Mouse (Mus musculus): ENCODE measurements around the gene Mrps18c. TPM values are rescaled to one million over a fixed set of nuclear protein-coding genes. Genes with fewer than 3 reads are reported as not detected.

Gene Mrps18c
- polyA plus RNA-seq (2016; fragmentation: Nextera tagmentation; extraction: Ambion mirVana) = 187 and 204 TPM in 2 replicates

GRCm38 (mm10) chr5:100798165-100798860, at the start of gene Mrps18c, which contains the start of gene Helq:
Mrps18c (plus strand) TSS chr5:100798627.
Helq (minus strand) TSS chr5:100798598.
- WGBS = under 1% methylated on average over 67 of the region's 67 CpGs
- Histone ChIP-seq H3K27ac (no peak within 1 kb of the TSS), H3K9me3 (no peaks in the 10 kb centered on the region), H3K27me3 (no peaks in the 10 kb centered on the region), H3K4me1 (replicated peaks) (peaks cover 11% of the 10 kb centered on the region), H3K4me2 (peak within 1 kb of the TSS; percentile 93), H3K36me3 (peaks cover 49% of the 10 kb centered on the region), H3K4me3 (replicated peaks) (peak within 1 kb of the TSS; percentile 76), H3K9ac (replicated peaks) (peak within 1 kb of the TSS; percentile 78)
- ATAC-seq (ENCODE audit: insufficient number of reproducible peaks, insufficient read depth, low FRiP score, low TSS enrichment, low read depth) = peak; percentile 96

GRCm38 (mm10) chr5:100750617-100751255, 47.7 kb upstream of the Mrps18c start:
- ATAC-seq (ENCODE audit: insufficient number of reproducible peaks, insufficient read depth, low FRiP score, low TSS enrichment, low read depth) = no peak
- Histone ChIP-seq H3K4me1 (replicated peaks) (no peaks in the 10 kb centered on the region), H3K27ac (no peak overlapping the region), H3K36me3 (no peaks in the 10 kb centered on the region), H3K4me2 (no peak overlapping the region), H3K9ac (replicated peaks) (no peak overlapping the region), H3K27me3 (no peaks in the 10 kb centered on the region), H3K4me3 (replicated peaks) (no peak overlapping the region), H3K9me3 (no peaks in the 10 kb centered on the region)
- 82% methylated on average over 10 of the region's 10 CpGs for WGBS

DNA sequence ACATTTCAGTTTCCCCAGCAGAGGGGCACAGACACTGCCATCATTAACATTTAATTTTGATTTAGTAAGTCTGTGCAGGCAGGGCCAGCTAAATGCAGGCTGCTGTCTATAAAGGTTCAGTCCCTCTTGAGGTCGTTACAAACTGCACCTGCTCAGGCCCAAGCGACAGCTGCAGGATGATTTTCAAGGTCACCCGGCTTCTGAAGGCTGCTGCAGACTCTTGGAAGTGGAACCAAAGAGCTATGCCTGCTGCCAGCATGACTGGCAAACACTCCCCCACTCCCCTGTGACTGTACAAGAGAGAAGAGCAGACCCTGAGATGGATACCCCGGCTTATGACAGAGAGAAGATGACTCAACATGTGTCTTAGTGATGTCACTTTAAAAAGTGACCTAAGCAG, 46.8 kb upstream of the Mrps18c start:
- H3K27ac ChIP-seq = no peak overlapping the region
- WGBS = 55% methylated on average over 4 of the region's 4 CpGs
- ATAC-seq (ENCODE audit: insufficient number of reproducible peaks, insufficient read depth, low FRiP score, low TSS enrichment, low read depth) = no peak
- no peak overlapping the region for H3K4me3 ChIP-seq (replicated peaks)
- H3K4me2 ChIP-seq = no peak overlapping the region
- no peaks in the 10 kb centered on the region for H3K4me1 ChIP-seq (replicated peaks)
- H3K36me3 ChIP-seq = no peaks in the 10 kb centered on the region
- H3K9me3 ChIP-seq = no peaks in the 10 kb centered on the region
- no peak overlapping the region for H3K9ac ChIP-seq (replicated peaks)
- no peaks in the 10 kb centered on the region for H3K27me3 ChIP-seq

DNA sequence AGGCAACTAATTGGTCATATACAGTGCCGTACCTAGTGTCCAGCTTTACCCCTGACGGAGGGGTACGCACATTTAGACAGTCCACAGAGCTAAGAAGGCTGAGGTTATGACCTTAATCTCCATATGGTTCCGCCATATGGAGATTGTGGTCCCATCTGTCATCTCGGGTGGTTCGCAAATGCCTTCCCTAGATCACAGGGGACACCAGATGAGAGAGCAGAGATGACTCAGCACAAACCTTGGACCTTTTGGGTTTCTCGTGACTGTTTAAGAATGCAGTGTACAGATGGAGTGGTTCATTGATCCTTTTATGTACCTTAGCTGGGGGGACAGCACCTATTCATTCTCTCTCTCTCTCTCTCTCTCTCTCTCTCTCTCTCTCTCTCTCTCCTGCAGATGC, 45.0 kb upstream of the Mrps18c start:
- WGBS = 67% methylated on average over 7 of the region's 7 CpGs
- H3K4me1 ChIP-seq (replicated peaks) = no peaks in the 10 kb centered on the region
- peaks cover 9% of the 10 kb centered on the region; the same call in 1 of the 2 replicates for H3K9me3 ChIP-seq
- no peak overlapping the region for H3K4me2 ChIP-seq
- no peak for ATAC-seq (ENCODE audit: insufficient number of reproducible peaks, insufficient read depth, low FRiP score, low TSS enrichment, low read depth)
- H3K27me3 ChIP-seq = no peaks in the 10 kb centered on the region
- H3K9ac ChIP-seq (replicated peaks) = no peak overlapping the region
- no peaks in the 10 kb centered on the region for H3K36me3 ChIP-seq
- H3K4me3 ChIP-seq (replicated peaks) = no peak overlapping the region
- no peak overlapping the region for H3K27ac ChIP-seq

DNA sequence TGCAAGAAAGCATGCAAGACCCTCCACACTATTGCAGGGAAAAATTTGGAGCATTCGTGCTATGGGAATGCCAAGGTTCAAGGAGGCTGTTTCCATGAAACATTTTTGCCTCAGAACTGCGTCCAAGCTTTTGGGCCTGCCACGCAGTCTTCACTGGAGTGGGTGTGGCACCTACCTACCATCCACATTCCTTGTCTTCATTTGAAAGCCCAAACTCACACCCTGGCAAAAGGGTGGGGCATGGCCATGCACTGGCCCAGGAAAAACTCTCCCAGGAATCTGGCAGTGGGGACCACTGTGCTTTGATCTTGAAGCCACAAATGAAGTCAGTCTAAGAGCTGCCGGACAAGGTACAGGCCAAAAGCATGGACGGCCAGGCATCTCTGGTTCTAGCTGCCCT, 40.3 kb upstream of the Mrps18c start:
- ATAC-seq (ENCODE audit: insufficient number of reproducible peaks, insufficient read depth, low FRiP score, low TSS enrichment, low read depth) = no peak
- Histone ChIP-seq H3K4me2 (no peak overlapping the region), H3K27me3 (no peaks in the 10 kb centered on the region), H3K36me3 (peaks cover 20% of the 10 kb centered on the region), H3K4me1 (replicated peaks) (no peaks in the 10 kb centered on the region), H3K9ac (replicated peaks) (no peak overlapping the region), H3K9me3 (peaks cover 9% of the 10 kb centered on the region; the same call in 1 of the 2 replicates), H3K27ac (no peak overlapping the region), H3K4me3 (replicated peaks) (no peak overlapping the region)
- 93% methylated on average over 5 of the region's 5 CpGs for WGBS

GRCm38 (mm10) chr5:100760049-100760663, 38.3 kb upstream of the Mrps18c start:
- Histone ChIP-seq H3K27ac (no peak overlapping the region), H3K4me3 (replicated peaks) (no peak overlapping the region), H3K9ac (replicated peaks) (no peak overlapping the region), H3K4me1 (replicated peaks) (no peaks in the 10 kb centered on the region), H3K27me3 (no peaks in the 10 kb centered on the region), H3K36me3 (peaks cover 41% of the 10 kb centered on the region), H3K4me2 (no peak overlapping the region), H3K9me3 (peaks cover 9% of the 10 kb centered on the region; the same call in 1 of the 2 replicates)
- 89% methylated on average over 10 of the region's 10 CpGs for WGBS
- no peak for ATAC-seq (ENCODE audit: insufficient number of reproducible peaks, insufficient read depth, low FRiP score, low TSS enrichment, low read depth)

GRCm38 (mm10) chr5:100761736-100762135, 36.7 kb upstream of the Mrps18c start:
- 91% methylated on average over 7 of the region's 7 CpGs for WGBS
- peaks cover 56% of the 10 kb centered on the region for H3K36me3 ChIP-seq
- ATAC-seq (ENCODE audit: insufficient number of reproducible peaks, insufficient read depth, low FRiP score, low TSS enrichment, low read depth) = no peak

DNA sequence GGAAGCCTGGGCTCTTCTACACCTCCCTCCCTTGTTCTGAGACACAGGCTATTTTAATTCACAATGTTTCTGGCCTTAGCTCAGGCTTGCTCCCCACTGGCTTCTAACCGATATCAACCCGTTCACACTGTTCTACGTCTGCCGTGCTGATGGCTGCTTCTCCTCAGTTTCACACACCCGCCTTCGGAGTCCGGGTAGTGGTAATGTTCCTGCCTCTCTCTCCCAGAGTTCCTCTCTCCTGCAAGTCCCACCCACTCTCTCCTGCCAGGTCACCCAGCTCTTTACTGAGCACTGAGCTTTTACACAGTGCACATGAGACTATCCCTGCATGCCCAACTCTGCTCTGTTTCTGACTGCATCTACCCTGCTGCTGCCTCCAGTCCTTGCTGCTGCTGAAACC, 32.4 kb upstream of the Mrps18c start:
- Histone ChIP-seq H3K4me1 (replicated peaks) (no peaks in the 10 kb centered on the region), H3K9ac (replicated peaks) (no peak overlapping the region), H3K27ac (no peak overlapping the region), H3K9me3 (no peaks in the 10 kb centered on the region), H3K27me3 (no peaks in the 10 kb centered on the region), H3K4me3 (replicated peaks) (no peak overlapping the region), H3K36me3 (peaks cover 90% of the 10 kb centered on the region), H3K4me2 (no peak overlapping the region)
- ATAC-seq (ENCODE audit: insufficient number of reproducible peaks, insufficient read depth, low FRiP score, low TSS enrichment, low read depth) = no peak
- 90% methylated on average over 7 of the region's 7 CpGs for WGBS

More at GRCm38 (mm10) chr5:100761736-100762135, 36.7 kb upstream of the Mrps18c start:
- H3K4me3 ChIP-seq (replicated peaks) = no peak overlapping the region
- no peak overlapping the region for H3K9ac ChIP-seq (replicated peaks)
- no peak overlapping the region for H3K27ac ChIP-seq
- no peak overlapping the region for H3K4me2 ChIP-seq
- no peaks in the 10 kb centered on the region for H3K27me3 ChIP-seq
- no peaks in the 10 kb centered on the region for H3K4me1 ChIP-seq (replicated peaks)
- H3K9me3 ChIP-seq = peaks cover 9% of the 10 kb centered on the region; the same call in 1 of the 2 replicates

GRCm38 (mm10) chr5:100771575-100771974, 26.9 kb upstream of the Mrps18c start:
- no peaks in the 10 kb centered on the region for H3K9me3 ChIP-seq
- no peaks in the 10 kb centered on the region for H3K4me1 ChIP-seq (replicated peaks)
- no peak overlapping the region for H3K4me2 ChIP-seq
- no peaks in the 10 kb centered on the region for H3K27me3 ChIP-seq
- H3K36me3 ChIP-seq = peaks cover 82% of the 10 kb centered on the region
- 93% methylated on average over 4 of the region's 4 CpGs for WGBS
- H3K27ac ChIP-seq = no peak overlapping the region
- no peak for ATAC-seq (ENCODE audit: insufficient number of reproducible peaks, insufficient read depth, low FRiP score, low TSS enrichment, low read depth)
- no peak overlapping the region for H3K9ac ChIP-seq (replicated peaks)
- no peak overlapping the region for H3K4me3 ChIP-seq (replicated peaks)

DNA sequence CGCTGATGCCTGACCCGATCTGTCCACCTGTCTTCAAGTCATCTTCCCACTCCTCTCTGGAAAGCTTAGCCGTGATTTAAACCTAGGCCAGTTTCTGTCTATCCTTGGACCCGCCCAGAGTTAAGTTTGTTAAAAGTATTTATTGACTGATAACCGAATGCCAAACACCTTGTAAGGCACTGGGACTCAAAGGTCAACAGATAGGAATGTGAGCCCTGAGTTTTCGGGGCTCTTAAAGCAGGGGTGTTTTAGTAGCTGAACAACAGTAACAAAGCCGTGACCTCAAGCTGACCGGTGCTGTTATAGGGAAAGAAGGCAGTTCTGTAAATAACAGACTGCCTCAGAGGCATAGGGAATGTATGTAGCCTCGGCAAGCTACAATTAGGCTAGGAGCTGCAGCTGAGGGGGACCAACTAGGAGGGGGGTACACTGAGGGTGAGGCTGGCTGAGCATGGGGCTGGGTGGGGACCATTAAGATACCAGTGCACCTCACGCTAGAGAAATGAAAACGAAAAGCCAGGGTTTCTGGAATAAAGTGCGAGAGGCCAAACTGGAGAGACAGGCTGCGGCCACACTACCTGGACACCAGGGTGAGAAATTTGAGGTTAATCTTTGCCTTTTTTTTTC, 22.5 kb upstream of the Mrps18c start:
- Histone ChIP-seq H3K9ac (replicated peaks) (no peak overlapping the region), H3K27ac (no peak overlapping the region), H3K27me3 (no peaks in the 10 kb centered on the region), H3K36me3 (peaks cover 74% of the 10 kb centered on the region), H3K4me3 (replicated peaks) (no peak overlapping the region), H3K4me2 (no peak overlapping the region), H3K4me1 (replicated peaks) (no peaks in the 10 kb centered on the region), H3K9me3 (no peaks in the 10 kb centered on the region)
- no peak for ATAC-seq (ENCODE audit: insufficient number of reproducible peaks, insufficient read depth, low FRiP score, low TSS enrichment, low read depth)
- WGBS = 88% methylated on average over 13 of the region's 13 CpGs

- Histone ChIP-seq H3K36me3 (peaks cover 74% of the 10 kb centered on the region), H3K4me1 (replicated peaks) (no peaks in the 10 kb centered on the region), H3K4me3 (replicated peaks) (no peak overlapping the region), H3K27ac (no peak overlapping the region), H3K9ac (replicated peaks) (no peak overlapping the region), H3K4me2 (no peak overlapping the region), H3K27me3 (no peaks in the 10 kb centered on the region), H3K9me3 (no peaks in the 10 kb centered on the region)
- ATAC-seq (ENCODE audit: insufficient number of reproducible peaks, insufficient read depth, low FRiP score, low TSS enrichment, low read depth) = no peak
- 94% methylated on average over 5 of the region's 5 CpGs for WGBS
These were observed 21.5 kb upstream of the Mrps18c start for GRCm38 (mm10) chr5:100776900-100777299.

Measured in limb, embryonic 12.5 days (tissue).